Mouse (Mus musculus) erythroblast, embryonic 14.5 days (primary cell): ENCODE data around the gene Gm45618.

ENCODE experiments used
- GATA1 ChIP-seq: IDR thresholded peaks from 2 replicates; pipeline ENCODE4 v1.6.1; 2012; ENCODE audit warnings: low read length, inconsistent platforms, mixed read lengths
- TAL1 ChIP-seq: IDR thresholded peaks from 3 replicates; pipeline ENCODE4 v1.6.1; 2012; ENCODE audit warnings: low read length, inconsistent platforms, mixed read lengths

GRCm38 (mm10) chr7:142091848-142092247 is 28.7 kb downstream of the Gm45618 start:
- TF ChIP-seq GATA1 = no peak
- no peak for TF ChIP-seq TAL1
